Mouse (Mus musculus): ENCODE measurements around the gene Sergef. TPM values are rescaled to one million over a fixed set of nuclear protein-coding genes. Genes with fewer than 3 reads are reported as not detected.

Sergef gene
- polyA plus RNA-seq, 1 experiment from 2014 or later, result 12.3 TPM

GRCm38 (mm10) chr7:46638889-46639691 lies 517 bp downstream of the Sergef start:
- 11% methylated on average over 27 of the region's 32 CpGs for WGBS
- H3K4me2 ChIP-seq (ENCODE audit: low read depth, low read length), result peak overlapping the region; percentile 92
- H3K9me3 ChIP-seq (ENCODE audit: control insufficient read depth, low read length), result no peaks in the 10 kb centered on the region
- peak overlapping the region; percentile 73 for H3K9ac ChIP-seq (ENCODE audit: low read depth, low read length)
- DNase-seq (ENCODE audit: low spot score), result no peak
- peak overlapping the region; percentile 71 for H3K4me3 ChIP-seq (ENCODE audit: low read depth, low read length)
- peak; percentile 10; the same call in 1 of the 2 replicates for ATAC-seq (ENCODE audit: low read depth)
- no peak overlapping the region for H3K27ac ChIP-seq (replicated peaks; ENCODE audit: low read depth, low read length)
- no peaks in the 10 kb centered on the region for H3K27me3 ChIP-seq (replicated peaks; ENCODE audit: control insufficient read depth, insufficient read depth, low read length)
- H3K36me3 ChIP-seq (ENCODE audit: control insufficient read depth, insufficient read depth, low read length), result no peaks in the 10 kb centered on the region
- peaks cover 11% of the 10 kb centered on the region for H3K4me1 ChIP-seq (ENCODE audit: control insufficient read depth, insufficient read depth, low read length)

- Histone ChIP-seq H3K4me2 (ENCODE audit: low read depth, low read length) (no peak overlapping the region), H3K27me3 (replicated peaks; ENCODE audit: control insufficient read depth, insufficient read depth, low read length) (no peaks in the 10 kb centered on the region), H3K9me3 (ENCODE audit: control insufficient read depth, low read length) (no peaks in the 10 kb centered on the region), H3K4me3 (ENCODE audit: low read depth, low read length) (no peak overlapping the region), H3K9ac (ENCODE audit: low read depth, low read length) (no peak overlapping the region), H3K4me1 (ENCODE audit: control insufficient read depth, insufficient read depth, low read length) (no peaks in the 10 kb centered on the region), H3K36me3 (ENCODE audit: control insufficient read depth, insufficient read depth, low read length) (no peaks in the 10 kb centered on the region), H3K27ac (replicated peaks; ENCODE audit: low read depth, low read length) (no peak overlapping the region)
- DNase-seq (ENCODE audit: low spot score) (no peak), ATAC-seq (ENCODE audit: low read depth) (no peak)
- 81% methylated on average over 8 of the region's 8 CpGs for WGBS
Observed at GRCm38 (mm10) chr7:46628375-46628975, 11.1 kb downstream of the Sergef start.

- H3K27me3 ChIP-seq (replicated peaks; ENCODE audit: control insufficient read depth, insufficient read depth, low read length), result no peaks in the 10 kb centered on the region
- H3K9me3 ChIP-seq (ENCODE audit: control insufficient read depth, low read length), result no peaks in the 10 kb centered on the region
- 38% methylated on average over 2 of the region's 3 CpGs for WGBS
- no peaks in the 10 kb centered on the region for H3K36me3 ChIP-seq (ENCODE audit: control insufficient read depth, insufficient read depth, low read length)
- ATAC-seq (ENCODE audit: low read depth) (peak; percentile 26; the same call in 1 of the 2 replicates), DNase-seq (ENCODE audit: low spot score) (peak; percentile 30)
- peak overlapping the region; percentile 56 for H3K27ac ChIP-seq (replicated peaks; ENCODE audit: low read depth, low read length)
- H3K9ac ChIP-seq (ENCODE audit: low read depth, low read length), result no peak overlapping the region
- no peaks in the 10 kb centered on the region for H3K4me1 ChIP-seq (ENCODE audit: control insufficient read depth, insufficient read depth, low read length)
- no peak overlapping the region for H3K4me2 ChIP-seq (ENCODE audit: low read depth, low read length)
- no peak overlapping the region for H3K4me3 ChIP-seq (ENCODE audit: low read depth, low read length)
Observed at GRCm38 (mm10) chr7:46623979-46624378, 15.6 kb downstream of the Sergef start.

DNA sequence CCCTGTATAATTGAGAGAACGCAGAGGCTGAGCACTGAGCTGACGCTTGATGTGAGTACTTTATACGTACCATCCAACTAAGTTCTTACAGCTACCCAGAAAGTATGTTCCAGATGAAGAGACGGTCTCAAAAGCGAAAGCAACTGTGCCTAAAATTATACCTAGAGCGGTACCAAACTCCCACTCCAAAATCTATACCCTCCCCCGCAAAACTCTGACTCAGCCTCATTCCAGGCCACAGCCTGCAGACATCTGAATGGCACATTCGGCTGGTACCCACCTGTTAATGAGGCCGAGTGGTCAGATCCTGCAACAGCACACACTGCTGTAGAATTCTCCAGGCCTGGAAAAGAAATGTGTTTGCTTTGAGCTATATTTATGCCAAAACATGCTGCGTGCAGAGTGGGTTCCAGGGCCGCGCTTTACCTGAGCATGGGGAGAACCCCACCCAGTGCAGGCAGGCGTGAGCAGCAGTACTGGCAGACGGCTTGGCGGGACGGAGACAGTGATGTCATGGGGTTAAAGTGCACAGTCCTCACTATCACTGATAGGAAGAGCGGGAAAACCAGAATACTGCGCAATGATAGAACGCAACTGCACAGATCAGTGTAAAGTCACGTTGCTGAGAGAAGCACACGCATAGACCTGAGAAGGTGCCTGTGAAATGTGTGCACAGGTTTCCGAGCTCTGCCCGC lies 21.0 kb downstream of the Sergef start:
- Histone ChIP-seq H3K27ac (replicated peaks; ENCODE audit: low read depth, low read length) (no peak overlapping the region), H3K4me1 (ENCODE audit: control insufficient read depth, insufficient read depth, low read length) (no peaks in the 10 kb centered on the region), H3K36me3 (ENCODE audit: control insufficient read depth, insufficient read depth, low read length) (0 out of 2 replicates have a peak, but pooled peaks cover 4% of the 10 kb centered on the region), H3K27me3 (replicated peaks; ENCODE audit: control insufficient read depth, insufficient read depth, low read length) (no peaks in the 10 kb centered on the region), H3K9me3 (ENCODE audit: control insufficient read depth, low read length) (no peaks in the 10 kb centered on the region), H3K4me3 (ENCODE audit: low read depth, low read length) (no peak overlapping the region), H3K4me2 (ENCODE audit: low read depth, low read length) (no peak overlapping the region), H3K9ac (ENCODE audit: low read depth, low read length) (no peak overlapping the region)
- ATAC-seq (ENCODE audit: low read depth), result no peak
- no peak for DNase-seq (ENCODE audit: low spot score)
- WGBS, result 89% methylated on average over 22 of the region's 23 CpGs

- H3K4me3 ChIP-seq (ENCODE audit: low read depth, low read length), result no peak overlapping the region
- 89% methylated on average over 7 of the region's 7 CpGs for WGBS
- H3K4me2 ChIP-seq (ENCODE audit: low read depth, low read length), result no peak overlapping the region
- no peaks in the 10 kb centered on the region for H3K27me3 ChIP-seq (replicated peaks; ENCODE audit: control insufficient read depth, insufficient read depth, low read length)
- 0 out of 2 replicates have a peak, but pooled peaks cover 4% of the 10 kb centered on the region for H3K36me3 ChIP-seq (ENCODE audit: control insufficient read depth, insufficient read depth, low read length)
- H3K9me3 ChIP-seq (ENCODE audit: control insufficient read depth, low read length), result no peaks in the 10 kb centered on the region
- H3K27ac ChIP-seq (replicated peaks; ENCODE audit: low read depth, low read length), result no peak overlapping the region
- H3K9ac ChIP-seq (ENCODE audit: low read depth, low read length), result no peak overlapping the region
- no peak for ATAC-seq (ENCODE audit: low read depth)
- H3K4me1 ChIP-seq (ENCODE audit: control insufficient read depth, insufficient read depth, low read length), result no peaks in the 10 kb centered on the region
- DNase-seq (ENCODE audit: low spot score), result no peak
Observed at GRCm38 (mm10) chr7:46616429-46617005, 23.1 kb downstream of the Sergef start.

DNA sequence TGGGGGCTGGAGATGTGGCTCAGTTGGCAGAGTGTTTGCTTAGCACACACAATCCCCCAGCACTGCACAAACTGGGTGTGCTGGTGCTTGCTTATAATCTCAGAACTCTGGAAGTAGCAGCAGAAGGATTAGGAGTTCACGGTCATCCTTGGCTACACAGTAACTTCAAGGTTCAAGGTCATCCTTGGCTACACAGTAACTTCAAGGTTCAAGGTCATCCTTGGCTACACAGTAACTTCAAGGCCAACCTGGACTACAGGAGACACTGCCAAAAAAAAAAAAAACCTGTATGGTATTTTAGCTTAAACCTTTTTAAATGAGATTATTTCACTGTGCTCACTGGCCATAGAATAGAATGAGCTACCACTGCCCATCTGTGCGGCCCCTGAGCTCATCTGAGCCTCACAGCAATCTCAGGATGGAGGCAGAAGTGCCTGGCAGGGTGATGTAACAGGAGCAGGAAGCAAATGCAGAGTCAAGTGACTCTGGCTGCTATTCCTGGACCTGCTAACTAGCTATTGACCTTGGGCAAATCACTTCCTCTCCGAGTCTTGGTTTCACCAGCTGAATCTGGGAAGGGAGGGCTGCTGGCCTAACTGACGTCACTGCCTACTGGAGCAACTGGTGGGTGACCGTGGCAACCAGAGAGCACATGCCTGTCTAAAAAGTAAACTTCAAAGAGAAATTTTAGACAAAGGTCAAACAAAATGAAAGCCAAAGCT lies 24.2 kb downstream of the Sergef start:
- Histone ChIP-seq H3K4me1 (ENCODE audit: control insufficient read depth, insufficient read depth, low read length) (no peaks in the 10 kb centered on the region), H3K4me3 (ENCODE audit: low read depth, low read length) (no peak overlapping the region), H3K36me3 (ENCODE audit: control insufficient read depth, insufficient read depth, low read length) (peaks cover 4% of the 10 kb centered on the region; the same call in 1 of the 2 replicates), H3K4me2 (ENCODE audit: low read depth, low read length) (no peak overlapping the region), H3K27ac (replicated peaks; ENCODE audit: low read depth, low read length) (no peak overlapping the region), H3K27me3 (replicated peaks; ENCODE audit: control insufficient read depth, insufficient read depth, low read length) (no peaks in the 10 kb centered on the region), H3K9ac (ENCODE audit: low read depth, low read length) (no peak overlapping the region), H3K9me3 (ENCODE audit: control insufficient read depth, low read length) (no peaks in the 10 kb centered on the region)
- DNase-seq (ENCODE audit: low spot score) (peak; percentile 31), ATAC-seq (ENCODE audit: low read depth) (no peak)
- 58% methylated on average over 5 of the region's 5 CpGs for WGBS

GRCm38 (mm10) chr7:46614263-46614662 lies 25.3 kb downstream of the Sergef start:
- Histone ChIP-seq H3K4me1 (ENCODE audit: control insufficient read depth, insufficient read depth, low read length) (no peaks in the 10 kb centered on the region), H3K9ac (ENCODE audit: low read depth, low read length) (no peak overlapping the region), H3K4me3 (ENCODE audit: low read depth, low read length) (no peak overlapping the region), H3K4me2 (ENCODE audit: low read depth, low read length) (no peak overlapping the region), H3K27me3 (replicated peaks; ENCODE audit: control insufficient read depth, insufficient read depth, low read length) (no peaks in the 10 kb centered on the region), H3K27ac (replicated peaks; ENCODE audit: low read depth, low read length) (no peak overlapping the region), H3K36me3 (ENCODE audit: control insufficient read depth, insufficient read depth, low read length) (peaks cover 4% of the 10 kb centered on the region; the same call in 1 of the 2 replicates), H3K9me3 (ENCODE audit: control insufficient read depth, low read length) (no peaks in the 10 kb centered on the region)
- 90% methylated on average over 12 of the region's 12 CpGs for WGBS
- no peak for ATAC-seq (ENCODE audit: low read depth)
- DNase-seq (ENCODE audit: low spot score), result no peak

DNA sequence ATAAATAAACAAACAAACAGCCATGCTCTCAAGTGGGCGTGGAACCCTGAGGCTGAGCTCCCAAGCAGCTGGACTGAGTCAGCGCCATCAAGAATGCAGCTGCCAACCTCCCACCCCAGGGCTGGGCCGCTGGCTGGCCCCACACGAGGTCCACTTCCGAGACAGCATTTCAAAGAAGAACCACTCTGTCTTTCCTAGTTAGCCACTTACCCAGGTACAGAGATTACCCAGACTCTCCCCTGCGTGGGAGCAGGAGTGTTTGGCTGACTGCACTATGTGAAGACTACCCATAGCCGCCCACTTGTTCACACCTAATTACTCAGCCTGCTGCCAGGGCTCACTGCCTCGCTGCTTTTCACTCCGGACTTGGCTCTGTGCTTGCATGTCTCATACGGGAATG lies 26.5 kb downstream of the Sergef start:
- Histone ChIP-seq H3K9ac (ENCODE audit: low read depth, low read length) (no peak overlapping the region), H3K4me2 (ENCODE audit: low read depth, low read length) (no peak overlapping the region), H3K4me1 (ENCODE audit: control insufficient read depth, insufficient read depth, low read length) (no peaks in the 10 kb centered on the region), H3K36me3 (ENCODE audit: control insufficient read depth, insufficient read depth, low read length) (no peaks in the 10 kb centered on the region; the same call in 1 of the 2 replicates), H3K9me3 (ENCODE audit: control insufficient read depth, low read length) (no peaks in the 10 kb centered on the region), H3K27ac (replicated peaks; ENCODE audit: low read depth, low read length) (no peak overlapping the region), H3K4me3 (ENCODE audit: low read depth, low read length) (no peak overlapping the region), H3K27me3 (replicated peaks; ENCODE audit: control insufficient read depth, insufficient read depth, low read length) (no peaks in the 10 kb centered on the region)
- no peak for DNase-seq (ENCODE audit: low spot score)
- 81% methylated on average over 10 of the region's 10 CpGs for WGBS
- ATAC-seq (ENCODE audit: low read depth), result no peak

Measured in embryonic facial prominence, embryonic 14.5 days (tissue).